Mouse (Mus musculus): Measurements from ENCODE around the gene Tcerg1l.

Gene Tcerg1l

GRCm38 (mm10) chr7:138356655-138357449 lies 40.7 kb downstream of the Tcerg1l start:
- DNase-seq: no peak

- DNase-seq: no peak
Measured at GRCm38 (mm10) chr7:138345451-138345850, 52.1 kb downstream of the Tcerg1l start.

DNA sequence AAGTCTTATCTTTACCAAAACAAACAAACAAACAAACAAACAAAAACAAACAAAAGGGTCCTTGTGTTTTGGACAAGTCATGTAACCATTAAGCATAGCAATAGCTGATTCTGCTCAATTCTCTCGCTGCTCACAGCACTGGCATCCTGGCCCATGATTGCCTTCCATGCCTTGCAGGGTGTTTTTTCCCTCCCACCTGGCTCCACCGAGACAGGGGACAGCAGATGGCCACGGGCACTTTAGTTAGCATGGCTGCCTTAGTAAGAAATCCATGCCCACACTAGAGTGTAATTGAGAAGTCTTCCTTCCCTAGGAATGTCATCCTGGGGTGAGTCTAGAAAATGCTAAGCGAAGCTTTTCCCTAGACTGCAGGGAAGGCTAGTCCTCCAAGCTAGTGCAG lies 59.1 kb downstream of the Tcerg1l start:
- DNase-seq: no peak

DNA sequence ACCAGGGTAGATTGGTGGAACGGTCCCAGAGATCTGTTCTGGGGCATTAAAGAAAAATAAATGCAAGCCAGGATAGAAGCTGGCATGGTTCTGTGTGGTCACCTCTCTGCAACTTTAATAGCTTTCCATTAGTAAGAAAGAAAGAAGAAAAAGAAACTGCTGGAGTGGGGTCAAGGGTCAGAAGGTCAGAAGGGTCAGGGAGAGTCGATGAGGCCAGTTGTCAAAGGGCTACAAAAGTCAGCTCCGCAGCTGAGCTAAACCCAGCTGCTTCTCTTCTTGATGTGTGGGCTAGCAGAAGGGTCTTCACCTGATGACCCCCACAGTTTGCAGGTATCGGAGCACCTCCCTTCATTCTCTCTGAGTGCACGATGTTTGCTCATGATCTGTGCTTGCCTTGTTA lies 59.6 kb downstream of the Tcerg1l start:
- no peak for DNase-seq

DNA sequence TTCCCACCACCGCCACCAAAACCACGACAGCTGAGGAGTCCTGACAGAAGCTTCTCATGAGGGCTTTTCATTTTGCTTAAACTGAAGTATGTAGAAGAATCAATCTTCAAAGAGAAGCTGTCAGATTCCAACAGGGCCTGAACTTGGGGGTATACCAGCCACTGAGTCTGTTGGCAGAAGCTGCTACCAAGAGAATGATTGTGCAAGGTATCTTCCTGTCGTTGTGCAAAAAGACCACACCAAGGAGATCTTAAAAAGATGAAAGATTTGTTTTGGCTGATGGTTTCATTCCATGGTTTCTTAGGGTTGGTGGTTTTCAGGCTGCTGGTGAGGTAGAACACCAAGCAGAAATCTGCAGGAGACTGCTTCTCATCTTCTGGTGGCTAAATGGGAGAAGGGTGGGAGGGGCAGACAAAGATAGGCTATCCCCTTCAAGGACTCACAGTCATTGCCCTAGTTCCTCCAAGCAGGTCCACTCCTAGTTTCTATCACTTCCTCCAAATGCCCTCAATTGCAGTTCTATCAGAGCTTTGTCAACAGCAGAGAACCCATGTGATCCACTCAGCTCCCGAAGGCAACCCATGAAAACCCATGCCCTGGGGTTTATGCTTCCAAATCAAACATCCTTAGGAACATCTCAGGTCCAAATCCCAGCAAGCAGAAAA lies 64.9 kb downstream of the Tcerg1l start:
- DNase-seq: no peak

DNA sequence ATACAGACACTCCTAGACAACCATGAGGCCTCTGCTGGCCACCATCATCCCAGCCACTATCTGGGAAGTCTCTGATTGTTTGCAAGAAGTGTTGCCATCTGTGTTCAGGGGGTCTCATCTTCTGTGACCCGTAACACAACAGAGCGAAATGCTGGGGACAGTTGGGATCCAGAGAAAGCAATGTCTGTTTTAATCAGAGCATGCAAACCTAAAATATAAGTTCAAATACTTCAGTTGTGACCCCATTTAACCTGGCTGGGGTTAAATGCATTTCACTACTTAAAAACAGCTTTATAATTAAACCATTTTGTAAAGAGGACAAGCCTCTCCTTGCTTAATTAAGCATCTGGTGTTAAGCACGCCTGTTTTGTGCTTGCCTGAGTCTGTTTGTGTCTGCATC lies 66.3 kb downstream of the Tcerg1l start:
- DNase-seq: no peak

GRCm38 (mm10) chr7:138328637-138329036 lies 68.9 kb downstream of the Tcerg1l start:
- no peak for DNase-seq

DNA sequence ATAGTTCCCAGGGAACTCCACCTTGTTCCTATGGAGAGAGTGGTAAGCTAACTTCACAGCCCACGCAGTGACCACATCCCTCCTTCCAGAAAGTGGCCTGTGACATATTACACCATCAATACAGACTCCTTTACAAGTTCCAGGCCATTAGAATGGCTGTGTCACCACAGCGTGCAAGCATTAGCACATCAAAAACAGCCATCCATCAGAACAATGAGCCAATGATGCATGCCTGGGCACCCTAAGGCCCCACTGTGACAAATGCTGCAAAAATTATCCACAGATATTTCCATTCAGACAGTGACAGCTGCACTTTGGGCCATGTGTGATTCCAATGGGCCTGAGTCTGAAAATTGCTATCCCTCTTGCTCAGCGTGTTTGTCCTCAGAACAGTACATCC lies 70.8 kb downstream of the Tcerg1l start:
- no peak for DNase-seq

DNA sequence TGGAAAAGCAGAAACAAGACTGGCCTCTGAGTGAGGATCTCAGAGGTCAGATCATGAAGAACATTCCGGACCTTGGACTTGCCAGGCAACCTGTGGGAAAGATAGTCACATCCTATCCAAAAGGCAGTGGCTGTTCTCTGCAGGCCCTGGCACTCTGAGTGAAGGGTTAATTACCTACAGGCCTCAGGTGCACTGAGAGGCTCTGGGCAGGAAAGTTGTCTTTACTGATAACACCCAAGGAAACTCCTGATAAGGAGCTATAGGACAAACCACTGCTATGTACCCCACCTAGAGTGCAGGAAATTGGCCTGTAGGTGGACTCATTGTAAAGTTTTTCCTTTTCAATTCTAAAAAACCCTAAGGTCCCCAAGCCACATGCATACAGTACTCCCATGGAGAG lies 83.8 kb downstream of the Tcerg1l start:
- DNase-seq: no peak

DNA sequence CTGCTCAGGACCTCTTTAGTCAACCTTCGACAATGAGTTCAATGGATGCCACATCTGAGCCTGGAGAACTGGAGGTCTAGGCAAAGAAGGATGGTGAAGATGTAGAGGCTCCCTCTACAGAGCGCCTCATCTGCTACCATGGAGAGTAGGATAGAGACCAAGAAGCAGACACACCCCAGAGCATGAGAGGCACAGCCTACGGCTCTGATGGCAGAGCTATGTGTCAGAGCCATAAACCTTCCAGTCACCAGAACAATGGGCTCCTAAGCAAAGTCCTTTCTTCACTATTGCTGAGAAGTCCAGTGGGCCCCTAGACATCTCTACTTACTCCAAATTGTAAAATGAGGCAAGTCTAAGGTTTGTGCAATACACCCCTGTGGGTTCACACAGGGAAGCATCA lies 91.4 kb downstream of the Tcerg1l start:
- DNase-seq: no peak

- DNase-seq: no peak
Measured at GRCm38 (mm10) chr7:138284790-138285189, 112.7 kb downstream of the Tcerg1l start.

DNA sequence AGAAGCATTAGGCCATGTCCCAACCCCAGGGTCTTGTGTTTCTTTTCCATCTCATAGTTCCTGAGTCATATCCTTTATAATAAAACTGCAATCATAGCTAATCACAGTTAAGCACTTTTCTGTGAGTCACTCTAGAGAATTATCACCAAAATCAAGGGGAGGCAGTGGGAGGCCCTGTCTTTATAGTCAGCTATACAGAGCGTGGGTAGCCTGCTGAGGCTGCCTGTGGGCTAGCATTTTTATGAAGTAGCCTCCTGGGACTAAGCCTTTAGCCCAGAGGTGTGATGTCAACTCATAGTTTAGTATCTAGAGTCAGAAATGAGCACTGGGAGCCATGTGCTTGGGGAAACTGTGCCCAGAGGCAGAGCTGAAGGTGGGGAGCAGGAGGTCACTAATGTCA lies 122.3 kb downstream of the Tcerg1l start:
- no peak for DNase-seq

GRCm38 (mm10) chr7:138271328-138271727 lies 126.2 kb downstream of the Tcerg1l start:
- no peak for DNase-seq

GRCm38 (mm10) chr7:138269386-138269785 lies 128.1 kb downstream of the Tcerg1l start:
- DNase-seq: no peak

DNA sequence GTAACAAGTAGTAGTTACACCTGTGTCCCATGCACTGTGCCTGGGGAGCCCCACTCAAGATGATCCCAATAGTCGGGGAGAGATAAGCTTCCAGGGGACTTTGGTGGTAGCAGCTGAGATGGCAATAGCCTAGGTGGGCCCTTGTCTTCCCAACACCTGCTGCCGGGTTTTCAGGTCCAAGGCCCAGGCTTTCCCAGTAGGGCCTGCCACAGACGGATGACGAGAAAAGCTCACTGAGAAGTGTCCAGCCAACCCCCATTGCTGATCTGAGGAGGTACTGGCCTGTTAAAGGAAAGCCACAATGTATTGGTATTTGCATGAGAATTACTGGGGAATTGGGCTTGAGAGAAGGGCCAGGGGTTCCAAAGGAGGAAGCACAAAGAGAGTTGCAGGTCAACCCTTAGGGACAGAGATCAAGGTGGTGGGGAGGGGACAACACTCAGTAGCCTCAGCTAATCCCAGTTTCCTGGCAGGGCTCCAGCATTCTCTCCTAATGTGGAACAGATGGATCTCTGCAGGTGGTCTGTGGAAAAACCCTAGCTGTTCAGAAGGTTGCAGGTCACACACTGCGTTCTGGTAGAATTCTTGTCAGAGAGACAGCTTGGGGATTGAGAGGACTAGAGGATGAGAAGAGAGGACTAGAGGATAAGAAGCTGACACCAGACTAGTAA lies 129.4 kb downstream of the Tcerg1l start:
- DNase-seq: no peak

- no peak for DNase-seq
Measured at GRCm38 (mm10) chr7:138248612-138249011, 148.9 kb downstream of the Tcerg1l start.

GRCm38 (mm10) chr7:138248176-138248575 lies 149.4 kb downstream of the Tcerg1l start:
- DNase-seq: no peak

GRCm38 (mm10) chr7:138246684-138247083 lies 150.8 kb downstream of the Tcerg1l start:
- no peak for DNase-seq

- DNase-seq: no peak
Measured at GRCm38 (mm10) chr7:138242229-138242628, 155.3 kb downstream of the Tcerg1l start.

- DNase-seq: no peak
Measured at GRCm38 (mm10) chr7:138237708-138238225, 159.8 kb downstream of the Tcerg1l start.

- no peak for DNase-seq
Measured at GRCm38 (mm10) chr7:138224252-138224651, 173.3 kb downstream of the Tcerg1l start.

DNA sequence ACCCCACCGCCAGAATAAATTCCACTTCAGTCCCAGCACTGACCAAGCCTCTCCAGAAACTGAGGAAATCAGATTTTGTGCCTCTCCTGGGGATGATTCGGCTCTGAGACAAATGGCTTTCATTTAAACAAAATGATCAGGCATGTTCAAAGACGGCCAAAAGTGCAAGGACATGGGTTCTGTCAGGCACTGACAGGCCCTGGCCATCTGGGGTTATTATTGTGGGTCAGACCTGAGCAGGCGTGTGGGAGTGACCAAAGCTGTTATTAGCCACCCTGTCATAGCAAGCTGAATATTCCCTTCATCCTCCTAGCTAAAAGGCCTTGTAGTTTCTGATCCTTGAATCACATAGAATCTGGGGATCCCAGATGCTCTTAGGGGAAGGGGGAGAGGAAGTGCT lies 174.6 kb downstream of the Tcerg1l start:
- no peak for DNase-seq

DNA sequence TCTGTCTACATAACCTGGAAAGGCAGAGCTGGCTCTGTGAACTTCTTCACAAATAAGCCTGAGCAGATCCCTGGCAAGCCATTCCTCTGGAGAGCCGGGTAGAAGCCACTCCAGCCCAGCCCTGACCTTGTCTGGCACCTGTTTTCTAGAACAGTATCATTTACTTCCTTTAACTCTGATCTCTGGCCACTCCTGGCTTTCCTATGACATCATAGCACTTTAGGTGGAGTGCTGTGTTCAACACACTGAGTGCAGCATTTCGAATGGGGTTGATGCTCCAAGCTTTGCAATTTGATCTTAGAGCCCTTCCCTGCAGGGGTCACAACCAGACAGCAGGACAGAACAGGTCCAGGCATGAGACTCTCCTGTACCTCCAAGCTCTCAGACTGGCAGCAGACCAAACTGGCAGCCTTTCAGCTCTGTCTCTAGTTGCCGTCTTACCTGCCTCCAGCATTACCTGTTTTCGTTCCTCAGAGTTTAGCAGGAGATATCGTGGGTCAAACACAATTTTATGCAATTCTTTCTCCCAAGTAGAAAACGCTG lies 179.9 kb downstream of the Tcerg1l start:
- DNase-seq: peak; percentile 34
